Mouse (Mus musculus) testis, adult 2 months (tissue): Measurements from ENCODE around the gene Tfb2m.

Experiments used
- CTCF ChIP-seq: fragments of 200-500 bp; IDR thresholded peaks from 2 replicates; pipeline ENCODE4 v1.5.1; 2012; ENCODE audit warnings: low read depth, mild to moderate bottlenecking, inconsistent platforms, low read length, moderate library complexity; ENCODE audit not compliant: control insufficient read depth, insufficient read depth, insufficient replicate concordance
- POLR2A ChIP-seq: fragments of 200-500 bp; IDR thresholded peaks from 2 replicates; pipeline ENCODE4 v1.6.1; 2012; ENCODE audit warnings: low read depth, mild to moderate bottlenecking, inconsistent platforms, low read length, moderate library complexity; ENCODE audit not compliant: control insufficient read depth

DNA sequence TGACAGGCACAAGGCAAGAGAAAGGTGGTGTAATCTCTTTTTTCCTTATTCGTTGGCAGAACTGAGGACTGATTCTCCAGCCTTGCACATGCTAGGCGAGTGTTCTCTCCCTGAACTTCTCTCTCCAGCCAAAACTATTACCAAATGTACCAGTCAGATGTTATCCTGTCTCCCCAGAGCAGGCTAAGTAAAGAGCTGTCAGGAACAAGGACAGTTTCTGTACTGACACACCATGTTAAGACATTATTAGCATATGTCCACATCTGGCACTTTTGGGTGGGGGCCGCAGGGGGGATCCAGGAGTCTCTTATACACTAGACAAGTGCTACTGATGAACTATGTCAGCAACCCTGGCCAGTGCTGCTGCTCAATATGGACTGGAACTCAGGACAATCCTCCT lies 10.9 kb upstream of the Tfb2m start:
- TF ChIP-seq POLR2A (no peak), CTCF (no peak)
